Mouse (Mus musculus): Measurements from ENCODE around the gene Cebpb. TPM values are rescaled to one million over a fixed set of nuclear protein-coding genes. Genes with fewer than 3 reads are reported as not detected.

Cebpb gene
- total RNA-seq, 2 experiments from 2014 or later, result 106 to 181 TPM

GRCm38 (mm10) chr2:167672212-167672685, 16.5 kb upstream of the Cebpb start:
- intact Hi-C loops (cut with DNase I), result no loop called here
- Histone ChIP-seq H3K27ac (peak overlapping the region; percentile 24), H3K4me3 (peak overlapping the region; percentile 32)
- no peak for DNase-seq
- TF ChIP-seq CTCF (IDR thresholded peaks at IDR 0.05), result no peak

- intact Hi-C loops (cut with DNase I), result no loop called here
- Histone ChIP-seq H3K4me3 (no peak overlapping the region), H3K27ac (no peak overlapping the region)
- peak; percentile 50 for DNase-seq
- peak; percentile 68 for TF ChIP-seq CTCF (IDR thresholded peaks at IDR 0.05)
Observed at GRCm38 (mm10) chr2:167675120-167675909, 13.4 kb upstream of the Cebpb start.

- peak; percentile 58 for TF ChIP-seq CTCF (IDR thresholded peaks at IDR 0.05)
- intact Hi-C loops (cut with DNase I), result loop anchor here (2.0 kb wide), 1 partner anchor 146 kb away; no protein-coding TSS in a partner anchor
- Histone ChIP-seq H3K4me3 (no peak overlapping the region), H3K27ac (no peak overlapping the region)
- DNase-seq, result peak; percentile 5
Observed at GRCm38 (mm10) chr2:167678600-167678999, 10.1 kb upstream of the Cebpb start.

- peak; percentile 91 for TF ChIP-seq CTCF (IDR thresholded peaks at IDR 0.05)
- DNase-seq, result peak; percentile 90
- Histone ChIP-seq H3K4me3 (no peak overlapping the region), H3K27ac (no peak overlapping the region)
- intact Hi-C loops (cut with DNase I), result loop anchor here (1.0 to 10.0 kb wide), 3 partner anchors 39 to 335 kb away; partner anchors contain the start of gene Ripor3
Observed at GRCm38 (mm10) chr2:167679902-167680430, 8.7 kb upstream of the Cebpb start.

GRCm38 (mm10) chr2:167680657-167681056, 8.1 kb upstream of the Cebpb start:
- H3K4me3 ChIP-seq, result no peak overlapping the region
- DNase-seq, result peak; percentile 67
- TF ChIP-seq CTCF (IDR thresholded peaks at IDR 0.05), result peak; percentile 74
- H3K27ac ChIP-seq, result no peak overlapping the region
- intact Hi-C loops (cut with DNase I), result loop anchor here (1.0 to 10.0 kb wide), 2 partner anchors 39 to 334 kb away; partner anchors contain the start of gene Ripor3

GRCm38 (mm10) chr2:167683721-167684120, 5.0 kb upstream of the Cebpb start:
- no peak overlapping the region for H3K4me3 ChIP-seq
- no peak overlapping the region for H3K27ac ChIP-seq
- no peak for DNase-seq
- intact Hi-C loops (cut with DNase I), result loop anchor here (10.0 kb wide), 1 partner anchor 331 kb away; the partner anchor contains the start of gene Ripor3
- no peak for TF ChIP-seq CTCF (IDR thresholded peaks at IDR 0.05)

GRCm38 (mm10) chr2:167685137-167685536, 3.6 kb upstream of the Cebpb start:
- DNase-seq, result peak; percentile 94
- Histone ChIP-seq H3K4me3 (no peak overlapping the region), H3K27ac (0 out of 2 replicates have a peak overlapping the region, but pooled peaks have one; percentile 24)
- peak; percentile 99 for TF ChIP-seq CTCF (IDR thresholded peaks at IDR 0.05)
- intact Hi-C loops (cut with DNase I), result loop anchor here (1.0 to 10.0 kb wide), 2 partner anchors 210 to 330 kb away; partner anchors contain the start of gene Ripor3

GRCm38 (mm10) chr2:167685865-167686264, 2.9 kb upstream of the Cebpb start:
- Histone ChIP-seq H3K4me3 (no peak overlapping the region), H3K27ac (peak overlapping the region; percentile 98)
- DNase-seq, result no peak
- TF ChIP-seq CTCF (IDR thresholded peaks at IDR 0.05), result no peak
- intact Hi-C loops (cut with DNase I), result loop anchor here (1.0 to 10.0 kb wide), 2 partner anchors 209 to 329 kb away; partner anchors contain the start of gene Ripor3

GRCm38 (mm10) chr2:167686382-167687249, 2.1 kb upstream of the Cebpb start:
- H3K4me3 ChIP-seq, result no peak overlapping the region
- no peak for TF ChIP-seq CTCF (IDR thresholded peaks at IDR 0.05)
- DNase-seq, result no peak
- H3K27ac ChIP-seq, result peak overlapping the region; percentile 98
- intact Hi-C loops (cut with DNase I), result loop anchor here (10.0 kb wide), 1 partner anchor 328 kb away; the partner anchor contains the start of gene Ripor3

- intact Hi-C loops (cut with DNase I), result loop anchor here (10.0 kb wide), 1 partner anchor 328 kb away; the partner anchor contains the start of gene Ripor3
- DNase-seq, result no peak
- no peak for TF ChIP-seq CTCF (IDR thresholded peaks at IDR 0.05)
- Histone ChIP-seq H3K27ac (peak overlapping the region; percentile 98), H3K4me3 (no peak overlapping the region)
Observed at GRCm38 (mm10) chr2:167687250-167687586, 1.5 kb upstream of the Cebpb start.

- Histone ChIP-seq H3K4me3 (peak overlapping the region; percentile 93), H3K27ac (peak overlapping the region; percentile 98)
- no peak for TF ChIP-seq CTCF (IDR thresholded peaks at IDR 0.05)
- peak; percentile 72 for DNase-seq
- intact Hi-C loops (cut with DNase I), result loop anchor here (10.0 kb wide), 1 partner anchor 327 kb away; the partner anchor contains the start of gene Ripor3
Observed at GRCm38 (mm10) chr2:167687651-167688101, 1.0 kb upstream of the Cebpb start.

- no peak for TF ChIP-seq CTCF (IDR thresholded peaks at IDR 0.05)
- Histone ChIP-seq H3K4me3 (peak overlapping the region; percentile 93), H3K27ac (peak overlapping the region; percentile 98)
- intact Hi-C loops (cut with DNase I), result loop anchor here (10.0 kb wide), 1 partner anchor 327 kb away; the partner anchor contains the start of gene Ripor3
- DNase-seq, result no peak
Observed at GRCm38 (mm10) chr2:167688126-167688497, 603 bp upstream of the Cebpb start.
